Mouse (Mus musculus): ENCODE results near the gene Ankmy1.

- TF ChIP-seq POLR2A (IDR thresholded peaks at IDR 0.05; ENCODE audit: low read depth, low read length): no peak
- no peak for TF ChIP-seq CTCF (IDR thresholded peaks at IDR 0.05; ENCODE audit: extremely low read depth, insufficient read depth, insufficient read length, insufficient replicate concordance)
These were observed 86.9 kb downstream of the Ankmy1 start for GRCm38 (mm10) chr1:92815756-92816294.
